Mouse (Mus musculus): ENCODE data around the gene Trim67. TPM values are rescaled to one million over a fixed set of nuclear protein-coding genes. Genes with fewer than 3 reads are reported as not detected.

The Trim67 gene
- polyA plus RNA-seq, 1 experiment, result 0.26 TPM

- Histone ChIP-seq H3K27me3 (ENCODE audit: control insufficient read depth, insufficient read depth, low read length) (no peaks in the 10 kb centered on the region), H3K36me3 (ENCODE audit: control insufficient read depth, insufficient read depth, low read length) (no peaks in the 10 kb centered on the region), H3K27ac (ENCODE audit: control insufficient read depth, insufficient read depth, low read length) (no peak overlapping the region), H3K4me1 (replicated peaks; ENCODE audit: control insufficient read depth, insufficient read depth, low read length) (no peaks in the 10 kb centered on the region), H3K4me3 (ENCODE audit: control insufficient read depth, insufficient read depth, low read length) (no peak overlapping the region)
- 24% methylated on average over 16 of the region's 16 CpGs for WGBS
- DNase-seq, result peak; percentile 66
- TF ChIP-seq CTCF (IDR thresholded peaks at IDR 0.05; ENCODE audit: borderline replicate concordance, control insufficient read depth, extremely low read depth, insufficient read depth, low read length, poor library complexity) (peak; percentile 94), POLR2A (IDR thresholded peaks at IDR 0.05; ENCODE audit: control insufficient read depth, extremely low read depth, insufficient read depth, low read length, poor library complexity) (no peak)
These were observed 17.2 kb upstream of the Trim67 start for GRCm38 (mm10) chr8:124775695-124776094.

GRCm38 (mm10) chr8:124780236-124780635 lies 12.7 kb upstream of the Trim67 start:
- H3K27me3 ChIP-seq (ENCODE audit: control insufficient read depth, insufficient read depth, low read length), result no peaks in the 10 kb centered on the region
- WGBS, result 19% methylated on average over 7 of the region's 7 CpGs
- H3K27ac ChIP-seq (ENCODE audit: control insufficient read depth, insufficient read depth, low read length), result no peak overlapping the region
- no peak for DNase-seq
- TF ChIP-seq POLR2A (IDR thresholded peaks at IDR 0.05; ENCODE audit: control insufficient read depth, extremely low read depth, insufficient read depth, low read length, poor library complexity), result no peak
- no peak for TF ChIP-seq CTCF (IDR thresholded peaks at IDR 0.05; ENCODE audit: borderline replicate concordance, control insufficient read depth, extremely low read depth, insufficient read depth, low read length, poor library complexity)
- H3K4me1 ChIP-seq (replicated peaks; ENCODE audit: control insufficient read depth, insufficient read depth, low read length), result no peaks in the 10 kb centered on the region
- H3K36me3 ChIP-seq (ENCODE audit: control insufficient read depth, insufficient read depth, low read length), result no peaks in the 10 kb centered on the region
- no peak overlapping the region for H3K4me3 ChIP-seq (ENCODE audit: control insufficient read depth, insufficient read depth, low read length)

- H3K4me3 ChIP-seq (ENCODE audit: control insufficient read depth, insufficient read depth, low read length), result no peak overlapping the region
- no peak for DNase-seq
- 82% methylated on average over 3 of the region's 3 CpGs for WGBS
- H3K36me3 ChIP-seq (ENCODE audit: control insufficient read depth, insufficient read depth, low read length), result no peaks in the 10 kb centered on the region
- no peaks in the 10 kb centered on the region for H3K4me1 ChIP-seq (replicated peaks; ENCODE audit: control insufficient read depth, insufficient read depth, low read length)
- no peaks in the 10 kb centered on the region; the same call in 1 of the 2 replicates for H3K27me3 ChIP-seq (ENCODE audit: control insufficient read depth, insufficient read depth, low read length)
- no peak overlapping the region for H3K27ac ChIP-seq (ENCODE audit: control insufficient read depth, insufficient read depth, low read length)
- no peak for TF ChIP-seq CTCF (IDR thresholded peaks at IDR 0.05; ENCODE audit: borderline replicate concordance, control insufficient read depth, extremely low read depth, insufficient read depth, low read length, poor library complexity)
- no peak for TF ChIP-seq POLR2A (IDR thresholded peaks at IDR 0.05; ENCODE audit: control insufficient read depth, extremely low read depth, insufficient read depth, low read length, poor library complexity)
These were observed 10.5 kb upstream of the Trim67 start for GRCm38 (mm10) chr8:124782431-124782830.

DNA sequence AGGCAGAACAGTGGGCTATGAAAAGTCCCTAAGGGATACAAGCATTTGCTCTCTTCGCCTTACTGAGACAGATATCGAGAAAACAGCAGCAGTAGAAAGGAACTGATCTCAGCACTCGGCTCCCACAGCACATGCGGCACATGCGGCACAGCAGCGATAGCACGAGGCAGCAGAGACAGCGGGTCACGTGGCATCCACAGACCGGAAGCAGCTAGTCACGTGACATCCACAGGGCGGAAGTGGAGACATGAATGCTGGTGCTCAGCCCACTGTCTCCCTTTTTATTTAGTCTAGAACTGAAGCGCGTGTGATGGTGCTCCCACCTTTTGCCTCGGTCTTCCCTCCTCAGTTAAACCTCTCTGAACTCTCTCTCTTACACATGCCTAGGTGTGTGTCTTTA lies 9.7 kb upstream of the Trim67 start:
- no peaks in the 10 kb centered on the region; the same call in 1 of the 2 replicates for H3K27me3 ChIP-seq (ENCODE audit: control insufficient read depth, insufficient read depth, low read length)

GRCm38 (mm10) chr8:124784613-124785012 lies 8.3 kb upstream of the Trim67 start:
- Histone ChIP-seq H3K4me3 (ENCODE audit: control insufficient read depth, insufficient read depth, low read length) (no peak overlapping the region), H3K27me3 (ENCODE audit: control insufficient read depth, insufficient read depth, low read length) (no peaks in the 10 kb centered on the region; the same call in 1 of the 2 replicates), H3K27ac (ENCODE audit: control insufficient read depth, insufficient read depth, low read length) (no peak overlapping the region), H3K4me1 (replicated peaks; ENCODE audit: control insufficient read depth, insufficient read depth, low read length) (no peaks in the 10 kb centered on the region), H3K36me3 (ENCODE audit: control insufficient read depth, insufficient read depth, low read length) (no peaks in the 10 kb centered on the region)
- no peak for DNase-seq
- TF ChIP-seq CTCF (IDR thresholded peaks at IDR 0.05; ENCODE audit: borderline replicate concordance, control insufficient read depth, extremely low read depth, insufficient read depth, low read length, poor library complexity) (no peak), POLR2A (IDR thresholded peaks at IDR 0.05; ENCODE audit: control insufficient read depth, extremely low read depth, insufficient read depth, low read length, poor library complexity) (no peak)
- WGBS, result 92% methylated on average over 13 of the region's 13 CpGs

More for the DNA sequence above, 9.7 kb upstream of the Trim67 start:
- Histone ChIP-seq H3K27ac (ENCODE audit: control insufficient read depth, insufficient read depth, low read length) (no peak overlapping the region), H3K4me1 (replicated peaks; ENCODE audit: control insufficient read depth, insufficient read depth, low read length) (no peaks in the 10 kb centered on the region), H3K4me3 (ENCODE audit: control insufficient read depth, insufficient read depth, low read length) (no peak overlapping the region), H3K36me3 (ENCODE audit: control insufficient read depth, insufficient read depth, low read length) (no peaks in the 10 kb centered on the region)
- 89% methylated on average over 15 of the region's 15 CpGs for WGBS
- DNase-seq, result no peak
- TF ChIP-seq CTCF (IDR thresholded peaks at IDR 0.05; ENCODE audit: borderline replicate concordance, control insufficient read depth, extremely low read depth, insufficient read depth, low read length, poor library complexity), result no peak
- TF ChIP-seq POLR2A (IDR thresholded peaks at IDR 0.05; ENCODE audit: control insufficient read depth, extremely low read depth, insufficient read depth, low read length, poor library complexity), result no peak

DNA sequence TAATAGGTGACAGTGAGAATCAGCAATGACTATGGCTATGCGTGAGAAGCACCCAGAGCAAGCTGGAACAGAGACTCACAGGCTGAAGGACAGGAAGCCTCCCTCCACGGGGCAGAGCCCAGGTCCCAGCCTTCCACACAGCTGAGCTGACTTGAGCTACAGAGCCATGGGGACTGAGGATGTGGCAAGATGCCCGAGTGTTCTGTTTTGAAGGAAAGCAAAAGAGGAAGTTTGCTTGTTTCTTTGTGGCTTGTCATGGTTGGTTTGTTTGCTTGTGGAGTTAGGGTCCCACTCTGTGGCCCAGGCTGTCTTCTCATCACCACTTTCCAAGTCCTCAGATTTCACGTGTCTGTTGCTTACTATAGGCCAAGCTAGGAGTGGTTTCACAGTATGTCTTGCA lies 2.2 kb upstream of the Trim67 start:
- peaks cover 16% of the 10 kb centered on the region for H3K27me3 ChIP-seq (ENCODE audit: control insufficient read depth, insufficient read depth, low read length)
- no peak overlapping the region for H3K4me3 ChIP-seq (ENCODE audit: control insufficient read depth, insufficient read depth, low read length)
- H3K36me3 ChIP-seq (ENCODE audit: control insufficient read depth, insufficient read depth, low read length), result no peaks in the 10 kb centered on the region
- DNase-seq, result no peak
- WGBS, result 25% methylated on average over 4 of the region's 4 CpGs
- no peak for TF ChIP-seq POLR2A (IDR thresholded peaks at IDR 0.05; ENCODE audit: control insufficient read depth, extremely low read depth, insufficient read depth, low read length, poor library complexity)
- no peak for TF ChIP-seq CTCF (IDR thresholded peaks at IDR 0.05; ENCODE audit: borderline replicate concordance, control insufficient read depth, extremely low read depth, insufficient read depth, low read length, poor library complexity)
- peaks cover 21% of the 10 kb centered on the region for H3K4me1 ChIP-seq (replicated peaks; ENCODE audit: control insufficient read depth, insufficient read depth, low read length)
- H3K27ac ChIP-seq (ENCODE audit: control insufficient read depth, insufficient read depth, low read length), result no peak overlapping the region

GRCm38 (mm10) chr8:124791751-124792150 lies 1.1 kb upstream of the Trim67 start:
- no peak overlapping the region for H3K27ac ChIP-seq (ENCODE audit: control insufficient read depth, insufficient read depth, low read length)
- H3K36me3 ChIP-seq (ENCODE audit: control insufficient read depth, insufficient read depth, low read length), result no peaks in the 10 kb centered on the region
- TF ChIP-seq CTCF (IDR thresholded peaks at IDR 0.05; ENCODE audit: borderline replicate concordance, control insufficient read depth, extremely low read depth, insufficient read depth, low read length, poor library complexity) (no peak), POLR2A (IDR thresholded peaks at IDR 0.05; ENCODE audit: control insufficient read depth, extremely low read depth, insufficient read depth, low read length, poor library complexity) (no peak)
- DNase-seq, result no peak
- peaks cover 21% of the 10 kb centered on the region for H3K4me1 ChIP-seq (replicated peaks; ENCODE audit: control insufficient read depth, insufficient read depth, low read length)
- H3K4me3 ChIP-seq (ENCODE audit: control insufficient read depth, insufficient read depth, low read length), result no peak overlapping the region
- WGBS, result 66% methylated on average over 4 of the region's 4 CpGs
- H3K27me3 ChIP-seq (ENCODE audit: control insufficient read depth, insufficient read depth, low read length), result peaks cover 16% of the 10 kb centered on the region

Measured in thymus, adult 2 months (tissue).